Mouse (Mus musculus) ES-E14 (cell line): Measurements from ENCODE around the gene Fndc3a. TPM values are rescaled to one million over a fixed set of nuclear protein-coding genes. Genes with fewer than 3 reads are reported as not detected.

ENCODE experiments used
- DNase-seq: peaks from one replicate; pipeline ENCODE4 v3.0.0-alpha.2; 2013; ENCODE audit warnings: low read depth, low spot score
- H3K27ac ChIP-seq: 2 replicates; pipeline ENCODE4 v1.5.1; 2012; ENCODE audit warnings: low read depth, mild to moderate bottlenecking, low read length, moderate library complexity, mixed read lengths; ENCODE audit not compliant: poor library complexity, insufficient read depth, severe bottlenecking
- H3K36me3 ChIP-seq: 2 replicates; pipeline ENCODE4 v1.6.1; 2012; ENCODE audit warnings: mild to moderate bottlenecking, low read length, moderate library complexity, mixed read lengths; ENCODE audit not compliant: control insufficient read depth, poor library complexity, insufficient read depth, severe bottlenecking
- H3K4me1 ChIP-seq, 2 experiments: fragments of 150-350 bp in 1 of 2; sonication (generic) in 1 of 2; 2 replicates each; pipeline ENCODE4 v1.6.1; 2012; ENCODE audit warnings: low read length in 2 of 2, mild to moderate bottlenecking in 1 of 2, mixed read lengths in 1 of 2; ENCODE audit not compliant: control insufficient read depth in 2 of 2, insufficient read depth in 2 of 2, poor library complexity in 1 of 2
- H3K4me3 ChIP-seq, 2 experiments: fragments of 150-350 bp in 1 of 2; sonication (generic) in 1 of 2; 2 replicates each; pipeline ENCODE4 v1.5.1; 2012; ENCODE audit warnings: low read length in 2 of 2, low read depth in 1 of 2, mild to moderate bottlenecking in 1 of 2, mixed read lengths in 1 of 2; ENCODE audit not compliant: insufficient read depth in 1 of 2, poor library complexity in 1 of 2, severe bottlenecking in 1 of 2
- H3K9ac ChIP-seq: 2 replicates; pipeline ENCODE4 v1.6.1; 2012; ENCODE audit warnings: low read depth, mild to moderate bottlenecking, low read length, mixed read lengths; ENCODE audit not compliant: poor library complexity, insufficient read depth, severe bottlenecking
- H3K9me3 ChIP-seq: fragments of 150-350 bp; sonication (generic); 2 replicates; pipeline ENCODE4 v1.6.1; 2012; ENCODE audit warnings: low read depth, mild to moderate bottlenecking, low read length; ENCODE audit not compliant: control insufficient read depth, insufficient read depth
- CHD2 ChIP-seq: IDR thresholded peaks from 2 replicates; pipeline ENCODE4 v1.6.1; 2014; ENCODE audit warnings: mild to moderate bottlenecking, low read depth, low read length, inconsistent platforms
- HCFC1 ChIP-seq: IDR thresholded peaks from 2 replicates; pipeline ENCODE4 v1.6.1; 2012; ENCODE audit warnings: low read length, inconsistent platforms, borderline replicate concordance; ENCODE audit not compliant: insufficient read depth
- MAFK ChIP-seq: IDR thresholded peaks from 2 replicates; pipeline ENCODE4 v1.6.1; 2014; ENCODE audit warnings: mild to moderate bottlenecking, low read depth, low read length, inconsistent platforms; ENCODE audit not compliant: insufficient read depth
- ZC3H11A ChIP-seq: IDR thresholded peaks from 2 replicates; pipeline ENCODE4 v1.6.1; 2012; ENCODE audit warnings: low read depth, mild to moderate bottlenecking, inconsistent platforms, low read length, borderline replicate concordance
- ZNF384 ChIP-seq: IDR thresholded peaks from 2 replicates; pipeline ENCODE4 v1.6.1; 2012; ENCODE audit warnings: low read depth, low read length, inconsistent platforms
- in situ Hi-C, 2 experiments: fragments of 600-800 bp; cut with MboI; formaldehyde crosslinking; loops; one replicate each; pipeline ENCODE4 v1.15.1; 2025; ENCODE audit warnings: low sequenced_read_pairs in 2 of 2, inconsistent platforms in 1 of 2; ENCODE audit not compliant: unreplicated experiment in 2 of 2
- total RNA-seq: library from RNA; depleted of rRNA; stranded (reverse); fragments of 300-350 nt; gene quantifications from 2 replicates; pipeline ENCODE4 v1.2.3, GENCODE M21; 2012

Gene Fndc3a
- total RNA-seq, 1 experiment: 14.4 TPM

DNA sequence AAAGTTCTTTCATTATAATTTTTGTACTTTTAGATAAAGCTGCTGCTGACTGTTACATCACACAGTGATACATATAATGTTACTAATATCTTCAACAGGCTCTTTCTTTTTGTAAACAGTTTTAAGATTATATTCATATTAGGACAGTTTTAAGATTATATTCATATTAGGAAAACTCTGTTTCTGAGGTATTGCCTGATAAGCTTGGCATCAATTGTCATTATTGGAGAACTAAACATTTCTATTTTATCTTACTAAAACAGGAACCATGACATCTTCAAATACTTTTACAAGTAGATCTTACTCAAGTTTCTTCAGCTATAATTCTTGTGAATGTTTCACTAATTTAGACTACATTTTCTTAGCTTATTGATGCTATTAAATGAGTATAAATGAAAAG is 84.4 kb downstream of the Fndc3a start:
- in situ Hi-C loops: no loop called here
- no peak for DNase-seq
- Histone ChIP-seq H3K4me3 (no peak overlapping the region), H3K4me1 (no peaks in the 10 kb centered on the region), H3K36me3 (no peaks in the 10 kb centered on the region), H3K27ac (no peak overlapping the region), H3K9ac (no peak overlapping the region), H3K9me3 (no peaks in the 10 kb centered on the region)
- TF ChIP-seq MAFK: no peak
- no peak for TF ChIP-seq ZC3H11A
- TF ChIP-seq CHD2: no peak
- TF ChIP-seq ZNF384: no peak
- TF ChIP-seq HCFC1: no peak

DNA sequence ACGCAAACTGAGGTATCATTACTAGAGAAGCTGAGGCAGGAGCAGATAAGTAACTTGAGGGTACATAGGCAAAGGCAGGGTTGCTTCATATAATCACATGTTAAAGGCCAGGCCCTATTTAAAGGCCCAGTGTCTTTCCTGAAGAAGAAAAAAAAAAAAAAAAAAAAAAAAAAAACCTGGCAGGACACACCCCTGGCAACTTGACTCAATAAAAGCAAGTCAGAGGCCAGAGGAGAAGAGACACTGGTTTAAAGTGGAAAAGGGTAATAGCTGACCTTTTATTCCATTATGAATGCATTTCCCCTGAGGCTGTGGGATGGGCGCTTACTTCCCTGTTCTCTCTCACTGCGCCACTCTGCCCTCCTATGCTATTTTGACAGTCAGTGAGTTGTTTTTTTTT is 105.7 kb downstream of the Fndc3a start:
- Histone ChIP-seq H3K27ac (no peak overlapping the region), H3K36me3 (no peaks in the 10 kb centered on the region), H3K9me3 (no peaks in the 10 kb centered on the region), H3K4me1 (no peaks in the 10 kb centered on the region), H3K9ac (no peak overlapping the region), H3K4me3 (no peak overlapping the region)
- DNase-seq: no peak
- TF ChIP-seq HCFC1 (no peak), ZNF384 (0 out of 2 replicates have a peak, but pooled peaks have one; percentile 19)
- in situ Hi-C loops: no loop called here

GRCm38 (mm10) chr14:72603194-72603521 is 106.6 kb downstream of the Fndc3a start:
- Histone ChIP-seq H3K36me3 (no peaks in the 10 kb centered on the region), H3K27ac (peak overlapping the region; percentile 84; the same call in 1 of the 2 replicates), H3K4me1 (no peaks in the 10 kb centered on the region), H3K9me3 (no peaks in the 10 kb centered on the region), H3K4me3 (peak overlapping the region; percentile 65 to 72), H3K9ac (peak overlapping the region; percentile 85)
- in situ Hi-C loops: no loop called here
- no peak for DNase-seq
- TF ChIP-seq CHD2 (no peak), ZC3H11A (no peak), HCFC1 (no peak), ZNF384 (no peak), MAFK (no peak)

GRCm38 (mm10) chr14:72602521-72603193 is 107.1 kb downstream of the Fndc3a start:
- TF ChIP-seq CHD2: no peak
- TF ChIP-seq HCFC1: no peak
- TF ChIP-seq MAFK: no peak
- no peak for TF ChIP-seq ZC3H11A
- TF ChIP-seq ZNF384: peak; percentile 97
- DNase-seq: peak; percentile 88
- in situ Hi-C loops: no loop called here
- H3K9ac ChIP-seq: peak overlapping the region; percentile 85
- H3K27ac ChIP-seq: peak overlapping the region; percentile 84; the same call in 1 of the 2 replicates
- H3K4me1 ChIP-seq: no peaks in the 10 kb centered on the region
- H3K4me3 ChIP-seq: peak overlapping the region; percentile 65 to 72
- no peaks in the 10 kb centered on the region for H3K36me3 ChIP-seq
- no peaks in the 10 kb centered on the region for H3K9me3 ChIP-seq
